Comparison of ENCODE assay signal across 8 mouse cellular contexts in genomic region chr11:74649095-74649646, GRCm38 (mm10). TPM values are rescaled to one million over a fixed set of nuclear protein-coding genes. Genes with fewer than 3 reads are reported as not detected.
DNase-seq lines count a peak whose midpoint lies in the region; ATAC-seq lines count a peak whose summit lies in the region.

Gene Cluh, plus strand, starts transcription at chr11:74649495.

- peak within 1 kb of the TSS; percentile 96 for H3K4me2 ChIP-seq in hindbrain, embryonic 15.5 days

- H3K27me3 ChIP-seq in hindbrain, embryonic 15.5 days: no peaks in the 10 kb centered on the region

- peak within 1 kb of the TSS; percentile 92 for H3K4me3 ChIP-seq in hindbrain, embryonic 15.5 days

- no peaks in the 10 kb centered on the region for H3K9me3 ChIP-seq in hindbrain, embryonic 15.5 days

- no peaks in the 10 kb centered on the region for H3K36me3 ChIP-seq in hindbrain, embryonic 15.5 days

- under 1% methylated on average over 58 of the region's 58 CpGs for WGBS in hindbrain, embryonic 15.5 days

- DNase-seq in T-cell, adult 2 months (ENCODE audit: low spot score): peak; percentile 92
- peak; percentile 99 for DNase-seq in cerebellum, postnatal 36 days
- DNase-seq in frontal cortex, postnatal 36 days (ENCODE audit: low spot score in 2 of 2): peak; percentile 98 to 99
- peak; percentile 95 for DNase-seq in left cerebral cortex, adult 11 months (ENCODE audit: low spot score)
- DNase-seq in lung, postnatal 4 days: peak; percentile 98 to 99
- DNase-seq in retina, postnatal 7 days (ENCODE audit: low read depth, low spot score): peak; percentile 93
- peak; percentile 99 for DNase-seq in urinary bladder, adult 2 months (ENCODE audit: low spot score)

- H3K4me1 ChIP-seq in hindbrain, embryonic 15.5 days (replicated peaks): peaks cover 46% of the 10 kb centered on the region

- H3K27ac ChIP-seq in hindbrain, embryonic 15.5 days (replicated peaks): peak within 1 kb of the TSS; percentile 73

- peak; percentile 88 for ATAC-seq in hindbrain, embryonic 15.5 days (ENCODE audit: low FRiP score, low read depth)

- H3K9ac ChIP-seq in hindbrain, embryonic 15.5 days: peak within 1 kb of the TSS; percentile 64

RNA-seq across cellular contexts. Expression of gene Cluh, which starts in this region (rescaled TPM):
- 20.8 and 21.3 TPM in 2 replicates for polyA plus RNA-seq in hindbrain, embryonic 15.5 days (2015; fragmentation: Nextera tagmentation; extraction: Ambion mirVana)
- polyA plus RNA-seq in urinary bladder, adult 2 months (2012; rRNA removed): 50.0 and 61.8 TPM in 2 replicates

Comparison
In these comparisons a context has a peak if more than half of its experiments do, and no peak if none do; other contexts are left out.
1. Peak in every context shown above with its lines: DNase-seq, ATAC-seq, H3K4me3 ChIP-seq and H3K27ac ChIP-seq.